8 mouse cellular contexts compared by ENCODE assay signal in the genomic region with DNA sequence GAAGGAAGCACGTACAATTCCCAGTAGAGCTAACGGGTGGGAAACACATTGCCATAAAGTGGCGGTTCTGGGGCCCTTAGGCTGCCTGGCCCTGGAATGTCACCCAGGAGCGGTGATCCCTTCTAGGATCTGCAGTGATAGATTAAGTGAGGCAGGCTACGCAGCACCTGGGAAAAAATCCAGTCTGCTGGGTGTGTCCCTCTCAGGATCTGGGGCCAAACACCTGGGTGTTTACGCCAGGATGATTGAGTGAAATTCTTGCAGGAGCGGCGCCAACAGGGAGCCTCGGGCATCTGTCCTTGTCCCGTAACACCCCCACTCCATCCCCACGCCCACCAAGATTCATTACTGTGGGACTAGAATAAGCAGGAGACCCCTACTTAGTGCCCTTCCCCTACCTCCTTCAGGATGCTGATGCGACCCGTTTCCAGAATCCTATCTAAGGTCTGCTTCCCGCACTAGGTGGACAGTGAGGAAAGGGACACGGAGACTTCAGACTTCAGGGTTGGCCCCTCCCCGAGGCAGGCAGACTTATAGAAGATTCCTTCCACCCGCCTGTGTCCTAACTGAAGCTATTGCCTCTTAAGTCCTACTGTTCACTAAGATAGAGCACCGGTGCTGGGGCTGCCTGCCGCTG. TPM values are rescaled to one million over a fixed set of nuclear protein-coding genes. Genes with fewer than 3 reads are reported as not detected.
A peak's percentile ranks its signal among the peaks of the same experiment; 100 is the strongest.
DNase-seq lines count a peak whose midpoint lies in the region; ATAC-seq lines count a peak whose summit lies in the region.

No protein-coding gene starts in this region.

- peaks cover 29% of the 10 kb centered on the region for H3K4me1 ChIP-seq in heart, embryonic 12.5 days (replicated peaks)
- peaks cover 13% of the 10 kb centered on the region for H3K4me1 ChIP-seq in embryonic facial prominence, embryonic 11.5 days (ENCODE audit: control insufficient read depth, insufficient read depth, low read length)
- H3K4me1 ChIP-seq in hindbrain, embryonic 16.5 days (ENCODE audit: control insufficient read depth, insufficient read depth, low read depth, low read length), result peaks cover 45% of the 10 kb centered on the region
- H3K4me1 ChIP-seq in midbrain, embryonic 15.5 days, result peaks cover 55% of the 10 kb centered on the region

- no peaks in the 10 kb centered on the region for H3K36me3 ChIP-seq in heart, embryonic 12.5 days
- no peaks in the 10 kb centered on the region for H3K36me3 ChIP-seq in embryonic facial prominence, embryonic 11.5 days (replicated peaks; ENCODE audit: control insufficient read depth, insufficient read depth, low read depth, low read length)
- H3K36me3 ChIP-seq in hindbrain, embryonic 16.5 days (ENCODE audit: control insufficient read depth, insufficient read depth, low read length), result no peaks in the 10 kb centered on the region
- no peaks in the 10 kb centered on the region for H3K36me3 ChIP-seq in midbrain, embryonic 15.5 days (replicated peaks)

- DNase-seq in heart, adult 8-10 months (ENCODE audit: low spot score), result no peak
- no peak for DNase-seq in embryonic facial prominence, embryonic 11.5 days (ENCODE audit: low spot score)
- no peak for DNase-seq in ovary, postnatal 14 days (ENCODE audit: low spot score)
- no peak for DNase-seq in layer of hippocampus, adult 11-12 months (ENCODE audit: low spot score)
- no peak for DNase-seq in frontal cortex, postnatal 36 days (ENCODE audit: low spot score in 2 of 2)

- no peak overlapping the region for H3K27ac ChIP-seq in heart, embryonic 12.5 days (ENCODE audit: poor library complexity, severe bottlenecking)
- H3K27ac ChIP-seq in embryonic facial prominence, embryonic 11.5 days (replicated peaks; ENCODE audit: low read depth, low read length), result no peak overlapping the region
- H3K27ac ChIP-seq in hindbrain, embryonic 16.5 days (ENCODE audit: low read depth, low read length), result peak overlapping the region; percentile 70
- H3K27ac ChIP-seq in midbrain, embryonic 15.5 days, result peak overlapping the region; percentile 78

- ATAC-seq in heart, embryonic 12.5 days (ENCODE audit: insufficient number of reproducible peaks, low FRiP score), result no peak
- no peak for ATAC-seq in embryonic facial prominence, embryonic 11.5 days (replicated peaks; ENCODE audit: insufficient number of reproducible peaks, low FRiP score, low TSS enrichment, low read depth)
- ATAC-seq in hindbrain, embryonic 16.5 days, result peak; percentile 3; the same call in 1 of the 2 replicates
- ATAC-seq in midbrain, embryonic 15.5 days (replicated peaks), result no peak

- 6% methylated on average over 19 of the region's 19 CpGs for WGBS in heart, embryonic 12.5 days
- 13% methylated on average over 19 of the region's 19 CpGs for WGBS in embryonic facial prominence, embryonic 11.5 days
- 10% methylated on average over 19 of the region's 19 CpGs for WGBS in hindbrain, embryonic 16.5 days
- WGBS in midbrain, embryonic 15.5 days, result 9% methylated on average over 19 of the region's 19 CpGs

- H3K4me2 ChIP-seq in heart, embryonic 12.5 days, result peak overlapping the region; percentile 78
- H3K4me2 ChIP-seq in embryonic facial prominence, embryonic 11.5 days (ENCODE audit: low read depth, low read length), result peak overlapping the region; percentile 14
- peak overlapping the region; percentile 57 for H3K4me2 ChIP-seq in hindbrain, embryonic 16.5 days (ENCODE audit: low read length)
- H3K4me2 ChIP-seq in midbrain, embryonic 15.5 days, result peak overlapping the region; percentile 55

- H3K27me3 ChIP-seq in heart, embryonic 12.5 days (replicated peaks), result peaks cover 62% of the 10 kb centered on the region
- H3K27me3 ChIP-seq in embryonic facial prominence, embryonic 11.5 days (ENCODE audit: control insufficient read depth, insufficient read depth, low read length), result no peaks in the 10 kb centered on the region
- H3K27me3 ChIP-seq in hindbrain, embryonic 16.5 days (replicated peaks; ENCODE audit: control insufficient read depth, insufficient read depth, low read length), result no peaks in the 10 kb centered on the region; the same call in 1 of the 2 replicates
- H3K27me3 ChIP-seq in midbrain, embryonic 15.5 days (replicated peaks), result no peaks in the 10 kb centered on the region

- H3K9ac ChIP-seq in heart, embryonic 12.5 days, result peak overlapping the region; percentile 42
- H3K9ac ChIP-seq in embryonic facial prominence, embryonic 11.5 days (replicated peaks; ENCODE audit: low read length), result peak overlapping the region; percentile 7; the same call in 1 of the 2 replicates
- peak overlapping the region; percentile 41 for H3K9ac ChIP-seq in hindbrain, embryonic 16.5 days (ENCODE audit: low read depth, low read length)
- H3K9ac ChIP-seq in midbrain, embryonic 15.5 days, result peak overlapping the region; percentile 30; the same call in 1 of the 2 replicates

- no peaks in the 10 kb centered on the region for H3K9me3 ChIP-seq in heart, embryonic 12.5 days (replicated peaks)
- H3K9me3 ChIP-seq in embryonic facial prominence, embryonic 11.5 days (replicated peaks; ENCODE audit: control insufficient read depth, low read length), result no peaks in the 10 kb centered on the region
- H3K9me3 ChIP-seq in hindbrain, embryonic 16.5 days (ENCODE audit: control insufficient read depth, low read length), result no peaks in the 10 kb centered on the region
- no peaks in the 10 kb centered on the region for H3K9me3 ChIP-seq in midbrain, embryonic 15.5 days

- peak overlapping the region; percentile 38 for H3K4me3 ChIP-seq in heart, embryonic 12.5 days
- 0 out of 2 replicates have a peak overlapping the region, but pooled peaks have one; percentile 1 for H3K4me3 ChIP-seq in embryonic facial prominence, embryonic 11.5 days (ENCODE audit: low read depth, low read length)
- H3K4me3 ChIP-seq in hindbrain, embryonic 16.5 days (ENCODE audit: low read length), result peak overlapping the region; percentile 36
- peak overlapping the region; percentile 27 for H3K4me3 ChIP-seq in midbrain, embryonic 15.5 days

RNA-seq across cellular contexts. Expression of gene Rgma, which starts 23.6 kb away (rescaled TPM):
- polyA plus RNA-seq in heart, embryonic 12.5 days (2016; fragmentation: Nextera tagmentation; extraction: Ambion mirVana), result 3.5 and 3.7 TPM in 2 replicates
- 10 to 100 TPM; 52.3 to 84.3 (median 65.6) TPM for total RNA-seq in heart, adult 8-10 months (2022)
- polyA plus RNA-seq in embryonic facial prominence, embryonic 11.5 days (2014; fragmentation: Nextera tagmentation; extraction: Ambion mirVana), result 15.9 and 21.7 TPM in 2 replicates
- 30.9 and 39.8 TPM in 2 replicates for polyA plus RNA-seq in hindbrain, embryonic 16.5 days (2015; fragmentation: Nextera tagmentation; extraction: Ambion mirVana)
- polyA plus RNA-seq in midbrain, embryonic 15.5 days (2015; fragmentation: Nextera tagmentation; extraction: Ambion mirVana), result 46.6 and 50.4 TPM in 2 replicates

Comparison
In these comparisons a context has a peak if more than half of its experiments do, and no peak if none do; other contexts are left out.
1. H3K27ac ChIP-seq: peak in hindbrain, embryonic 16.5 days (single experiment) and midbrain, embryonic 15.5 days (single experiment); none in heart, embryonic 12.5 days (single experiment) and embryonic facial prominence, embryonic 11.5 days (single experiment).
2. H3K4me2 ChIP-seq: peak in every context shown above with its lines; median percentile 78 in heart, embryonic 12.5 days; 57 in hindbrain, embryonic 16.5 days; 55 in midbrain, embryonic 15.5 days; 14 in embryonic facial prominence, embryonic 11.5 days.
3. Peak in every context shown above with its lines, with median percentiles within 50 percentile points of each other: H3K4me3 ChIP-seq and H3K9ac ChIP-seq.